Mouse (Mus musculus) B cell, adult 2 months (primary cell): ENCODE results near the gene Strbp.
"Not testable (repeated sequence)": the region's sequence is repeated elsewhere in the genome, so short reads cannot be mapped to it uniquely, and the experiment has no call there.

ENCODE experiments used
- DNase-seq, 2 experiments: peaks; one replicate each; pipeline ENCODE4 v3.0.0; 2022

The Strbp gene

GRCm38 (mm10) chr2:37518561-37519285 is 184.9 kb downstream of the Strbp start:
- DNase-seq: no peak

GRCm38 (mm10) chr2:37516922-37517462 is 186.7 kb downstream of the Strbp start:
- DNase-seq: no peak

- no peak for DNase-seq
These were observed 187.5 kb downstream of the Strbp start, which contains the start of gene Gpr21 for GRCm38 (mm10) chr2:37516030-37516710. Gene Gpr21 (plus strand): TSS chr2:37516332.

DNA sequence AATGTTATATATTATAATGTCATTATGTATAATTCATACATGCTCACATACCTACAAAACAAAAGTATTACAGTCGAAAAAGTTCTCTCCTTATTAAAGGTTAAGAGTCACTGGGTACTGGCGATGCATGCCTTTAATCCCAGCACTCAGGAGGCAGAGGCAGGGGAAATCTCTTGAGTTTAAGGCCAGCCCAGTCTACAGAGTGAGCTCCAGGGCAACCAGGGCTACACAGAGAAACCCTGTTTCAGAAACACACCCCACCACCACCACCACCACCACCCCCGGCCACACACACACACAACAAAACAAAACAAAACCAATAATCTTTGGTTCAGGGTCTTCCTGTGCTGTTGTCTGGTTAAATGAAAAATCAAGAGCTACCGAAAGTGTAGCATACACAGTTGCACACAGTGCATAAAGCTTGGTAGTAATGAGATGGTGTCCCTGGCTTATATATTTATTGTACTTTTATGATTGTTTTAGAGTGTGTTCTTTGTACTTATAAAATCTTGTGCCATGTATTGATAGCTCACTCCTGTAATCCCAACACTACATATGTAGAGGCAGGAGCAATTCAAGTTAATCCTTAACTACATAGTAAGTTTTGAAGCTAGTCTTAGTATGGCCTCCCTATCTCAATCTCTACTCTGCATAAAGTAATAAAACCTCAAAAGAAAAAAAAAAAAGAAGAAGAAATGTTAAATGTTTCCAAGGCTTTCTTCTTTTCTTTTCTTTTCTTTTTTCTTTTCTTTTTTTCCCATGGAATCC is 192.3 kb downstream of the Strbp start:
- no peak for DNase-seq

GRCm38 (mm10) chr2:37505856-37506255 is 197.8 kb downstream of the Strbp start:
- DNase-seq: not testable (repeated sequence)

DNA sequence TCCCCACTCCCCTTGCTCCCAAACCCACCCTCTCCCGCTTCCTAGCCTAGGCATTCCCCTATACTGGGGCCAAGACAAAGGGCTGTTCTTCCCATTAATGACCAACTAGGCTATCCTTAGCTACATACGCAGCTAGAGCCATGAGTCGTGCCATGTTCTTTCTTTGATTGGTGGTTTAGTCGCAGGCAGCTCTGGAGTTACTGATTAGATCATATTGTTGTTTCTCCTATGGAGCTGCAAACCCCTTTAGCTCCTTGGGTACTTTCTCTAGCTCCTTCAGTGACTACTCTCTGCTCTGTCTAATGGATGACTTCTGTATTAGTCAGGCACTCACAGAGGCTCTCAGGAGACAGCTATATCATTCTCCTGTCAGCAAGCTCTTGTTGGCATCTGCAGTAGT is 206.3 kb downstream of the Strbp start:
- no peak for DNase-seq

DNA sequence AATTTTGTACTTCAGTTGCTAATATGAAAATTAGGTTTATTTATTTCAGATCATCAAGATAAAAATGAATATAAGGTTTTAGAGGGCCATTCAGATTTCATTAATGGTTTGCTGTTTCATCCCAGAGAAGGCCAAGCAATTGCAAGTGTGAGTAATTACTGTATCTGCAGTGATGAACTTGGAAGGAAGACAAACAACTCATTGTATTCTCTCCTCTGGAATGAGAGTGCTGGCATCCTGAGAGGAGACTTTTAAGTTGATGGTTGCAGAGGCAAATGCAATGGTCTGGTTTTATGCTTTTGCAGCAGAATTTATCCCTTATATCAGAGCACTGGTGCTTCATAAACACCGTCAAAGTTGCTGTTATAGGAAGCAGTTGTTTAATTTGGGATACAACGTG is 214.7 kb downstream of the Strbp start:
- DNase-seq: no peak

GRCm38 (mm10) chr2:37486408-37486807 is 217.3 kb downstream of the Strbp start:
- DNase-seq: no peak

DNA sequence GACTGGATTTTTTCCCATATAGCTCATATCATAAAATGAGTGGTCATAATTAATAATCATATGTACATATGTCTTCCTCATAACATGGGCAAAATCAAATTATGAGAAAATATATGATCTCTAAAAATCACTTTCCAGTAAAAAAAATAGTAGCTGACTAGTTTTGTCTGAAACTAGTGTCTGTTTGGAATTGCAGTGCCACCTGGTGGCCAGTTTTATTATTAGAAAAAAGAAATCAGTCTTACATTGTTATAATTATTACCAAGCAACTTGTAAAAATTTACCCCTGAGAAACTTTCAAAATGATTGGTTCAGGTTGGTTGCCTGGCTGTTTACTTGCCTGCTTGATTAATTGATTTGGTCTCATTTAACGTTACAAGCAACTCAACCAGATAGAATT is 218.3 kb downstream of the Strbp start:
- peak; percentile 61 to 65 for DNase-seq

DNA sequence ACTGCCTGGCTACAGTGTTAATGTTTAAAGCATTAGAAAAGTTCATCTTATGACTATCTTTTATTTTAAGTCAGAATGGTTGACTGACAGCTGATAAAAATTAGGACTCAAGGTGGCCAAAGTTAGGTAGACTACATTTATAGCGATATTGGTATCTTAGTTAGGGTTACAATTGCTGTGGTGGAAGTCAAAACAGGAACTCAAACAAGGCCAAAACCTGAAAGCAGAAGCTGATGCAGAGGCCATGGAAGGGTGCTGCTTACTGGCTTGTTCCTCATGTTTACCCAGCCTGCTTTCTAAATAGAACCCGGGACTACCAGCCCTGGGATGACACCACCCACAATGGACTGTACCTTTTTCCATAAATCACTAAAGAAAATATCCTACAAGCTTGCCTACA is 219.5 kb downstream of the Strbp start:
- DNase-seq: no peak

DNA sequence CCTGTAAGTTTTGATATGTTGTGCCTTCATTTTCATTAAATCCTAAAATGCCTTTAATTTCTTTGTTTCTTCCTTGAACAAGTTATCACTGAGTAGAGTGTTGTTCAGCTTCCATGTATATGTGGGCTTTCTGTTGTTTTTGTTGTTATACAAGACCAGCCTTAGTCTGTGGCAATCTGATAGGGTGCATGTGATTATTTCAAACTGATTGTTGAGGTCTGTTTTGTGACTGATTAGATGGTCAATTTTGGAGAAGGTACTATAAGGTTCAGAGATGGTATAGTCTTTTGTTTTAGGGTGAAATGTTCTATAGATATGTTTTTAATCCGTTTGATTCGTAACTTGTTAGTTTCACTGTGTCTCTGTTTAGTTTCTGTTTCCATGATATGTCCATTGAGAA is 223.6 kb downstream of the Strbp start:
- DNase-seq: no peak

GRCm38 (mm10) chr2:37479559-37479958 is 224.1 kb downstream of the Strbp start:
- DNase-seq: no peak

- no peak for DNase-seq
These were observed 237.4 kb downstream of the Strbp start for GRCm38 (mm10) chr2:37466266-37466665.

- DNase-seq: no peak
These were observed 243.0 kb downstream of the Strbp start for GRCm38 (mm10) chr2:37460707-37461106.

GRCm38 (mm10) chr2:37452376-37452760 is 251.3 kb downstream of the Strbp start:
- no peak for DNase-seq

- peak; percentile 92 to 93 for DNase-seq
These were observed 251.8 kb downstream of the Strbp start for GRCm38 (mm10) chr2:37451667-37452375.

DNA sequence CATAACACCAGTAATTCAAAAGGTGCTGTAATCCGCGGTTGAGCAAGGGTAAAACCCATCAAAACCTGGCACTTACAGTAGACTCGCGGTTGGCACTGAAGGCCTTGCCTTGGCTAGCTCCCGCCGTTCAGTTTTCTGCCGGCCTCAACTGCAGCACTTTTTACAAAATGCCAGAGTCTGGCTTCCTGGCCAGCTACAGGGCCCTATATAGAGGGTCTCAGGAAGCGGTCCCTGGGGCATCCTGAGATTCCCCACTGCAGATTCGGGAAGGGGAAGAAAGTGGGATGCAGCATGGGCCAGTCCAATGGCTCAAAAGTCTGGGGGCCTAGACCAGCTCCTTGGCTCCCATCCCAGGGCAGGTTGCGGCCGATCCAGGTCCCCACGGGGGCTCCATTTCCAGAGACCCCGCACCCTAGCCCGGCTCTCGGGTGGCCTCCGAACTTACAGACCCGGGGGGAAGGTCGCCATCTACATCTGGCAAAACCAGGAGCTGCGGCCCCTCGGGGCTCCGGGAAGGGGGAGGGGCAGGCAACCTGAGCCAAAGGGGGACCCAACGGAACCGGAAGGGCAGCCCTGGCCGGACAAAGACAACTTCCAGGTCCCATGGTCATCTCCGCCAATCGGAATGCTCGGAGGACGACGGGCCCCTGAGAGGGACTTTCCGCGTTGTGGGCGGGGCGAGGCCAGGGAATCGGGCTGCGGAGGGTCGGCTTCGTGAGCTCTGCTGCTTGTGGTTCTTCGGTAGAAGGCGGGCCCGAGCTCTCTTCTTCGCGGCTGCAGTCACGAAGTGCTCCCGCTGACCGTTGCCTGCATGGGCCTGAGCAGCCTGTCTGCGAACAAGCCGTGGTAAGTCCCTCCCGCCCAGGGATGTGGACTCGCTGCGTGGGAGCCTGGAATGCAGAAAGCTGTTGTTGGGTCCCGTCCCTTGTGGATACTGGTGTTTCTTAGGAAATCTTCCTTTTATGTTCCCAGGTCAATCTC is 260.8 kb downstream of the Strbp start, which contains the start of the genes Zbtb26, Zbtb6 and Rabgap1:
TSS of gene Zbtb26 (minus strand) at position 525 of the 981 bp plus-strand sequence.
TSS of gene Zbtb6 (minus strand) at position 561 of the 981 bp plus-strand sequence.
TSS of gene Rabgap1 (plus strand) at position 669 of the 981 bp plus-strand sequence.
- peak; percentile 92 to 94 for DNase-seq
